Mouse (Mus musculus): ENCODE results near the gene Pltp. TPM values are rescaled to one million over a fixed set of nuclear protein-coding genes. Genes with fewer than 3 reads are reported as not detected.

Gene Pltp
- total and polyA plus RNA-seq, 3 experiments, result 0.85 to 5.5 (median 0.94) TPM

Other genes starting within 250 kb of the Pltp start
Only the 20 nearest of the 27 such genes appear.
- gene Wfdc11, start 183.6 kb downstream of the Pltp start, total RNA-seq (2012; rRNA removed), result not detected in 2 replicates
- not detected in 2 replicates for gene Wfdc11, start 183.6 kb downstream of the Pltp start, total RNA-seq (2014; rRNA removed)
- not detected in 2 replicates for gene Wfdc11, start 183.6 kb downstream of the Pltp start, polyA plus RNA-seq (2012; ENCODE audit: insufficient read length, low read depth)
- gene Wfdc13, start 172.6 kb downstream of the Pltp start, total RNA-seq (2012; rRNA removed), result not detected in 2 replicates
- gene Wfdc13, start 172.6 kb downstream of the Pltp start, total RNA-seq (2014; rRNA removed), result not detected in 2 replicates
- gene Wfdc13, start 172.6 kb downstream of the Pltp start, polyA plus RNA-seq (2012; ENCODE audit: insufficient read length, low read depth), result not detected in 2 replicates
- gene Spint4, start 159.2 kb downstream of the Pltp start, total RNA-seq (2012; rRNA removed), result not detected in 2 replicates
- not detected in 2 replicates for gene Spint4, start 159.2 kb downstream of the Pltp start, total RNA-seq (2014; rRNA removed)
- not detected in 2 replicates for gene Spint4, start 159.2 kb downstream of the Pltp start, polyA plus RNA-seq (2012; ENCODE audit: insufficient read length, low read depth)
- gene Spint5, start 142.4 kb downstream of the Pltp start, total RNA-seq (2012; rRNA removed), result 1.4 and 2.4 TPM in 2 replicates
- not detected in 2 replicates for gene Spint5, start 142.4 kb downstream of the Pltp start, total RNA-seq (2014; rRNA removed)
- gene Spint5, start 142.4 kb downstream of the Pltp start, polyA plus RNA-seq (2012; ENCODE audit: insufficient read length, low read depth), result not detected in 2 replicates
- gene Wfdc3, start 111.8 kb downstream of the Pltp start, total RNA-seq (2012; rRNA removed), result 0.08 and 0.21 TPM in 2 replicates
- gene Wfdc3, start 111.8 kb downstream of the Pltp start, total RNA-seq (2014; rRNA removed), result 0.14 TPM in 1 of 2 replicates, not detected in the other
- gene Wfdc3, start 111.8 kb downstream of the Pltp start, polyA plus RNA-seq (2012; ENCODE audit: insufficient read length, low read depth), result not detected in 2 replicates
- 14.0 and 15.2 TPM in 2 replicates for gene Dnttip1, start 111.7 kb downstream of the Pltp start, total RNA-seq (2012; rRNA removed)
- 17.1 and 17.6 TPM in 2 replicates for gene Dnttip1, start 111.7 kb downstream of the Pltp start, total RNA-seq (2014; rRNA removed)
- gene Dnttip1, start 111.7 kb downstream of the Pltp start, polyA plus RNA-seq (2012; ENCODE audit: insufficient read length, low read depth), result 29.7 and 35.0 TPM in 2 replicates
- gene Ube2c, start 87.8 kb downstream of the Pltp start, total RNA-seq (2012; rRNA removed), result 103 and 121 TPM in 2 replicates
- 104 and 126 TPM in 2 replicates for gene Ube2c, start 87.8 kb downstream of the Pltp start, total RNA-seq (2014; rRNA removed)
- gene Ube2c, start 87.8 kb downstream of the Pltp start, polyA plus RNA-seq (2012; ENCODE audit: insufficient read length, low read depth), result 156 and 226 TPM in 2 replicates
- gene Tnnc2, start 77.7 kb downstream of the Pltp start, total RNA-seq (2012; rRNA removed), result not detected in 2 replicates
- gene Tnnc2, start 77.7 kb downstream of the Pltp start, total RNA-seq (2014; rRNA removed), result not detected in 2 replicates
- not detected in 2 replicates for gene Tnnc2, start 77.7 kb downstream of the Pltp start, polyA plus RNA-seq (2012; ENCODE audit: insufficient read length, low read depth)
- gene Snx21, start 71.9 kb downstream of the Pltp start, total RNA-seq (2012; rRNA removed), result 2.3 and 3.3 TPM in 2 replicates
- 0.71 and 1.1 TPM in 2 replicates for gene Snx21, start 71.9 kb downstream of the Pltp start, total RNA-seq (2014; rRNA removed)
- 1.1 and 1.5 TPM in 2 replicates for gene Snx21, start 71.9 kb downstream of the Pltp start, polyA plus RNA-seq (2012; ENCODE audit: insufficient read length, low read depth)
- 22.0 and 26.8 TPM in 2 replicates for gene Acot8, start 52.8 kb downstream of the Pltp start, total RNA-seq (2012; rRNA removed)
- gene Acot8, start 52.8 kb downstream of the Pltp start, total RNA-seq (2014; rRNA removed), result 15.8 and 16.8 TPM in 2 replicates
- 10.5 and 11.9 TPM in 2 replicates for gene Acot8, start 52.8 kb downstream of the Pltp start, polyA plus RNA-seq (2012; ENCODE audit: insufficient read length, low read depth)
- 3.5 and 3.7 TPM in 2 replicates for gene Zswim3, start 52.6 kb downstream of the Pltp start, total RNA-seq (2012; rRNA removed)
- 1.6 and 2.3 TPM in 2 replicates for gene Zswim3, start 52.6 kb downstream of the Pltp start, total RNA-seq (2014; rRNA removed)
- gene Zswim3, start 52.6 kb downstream of the Pltp start, polyA plus RNA-seq (2012; ENCODE audit: insufficient read length, low read depth), result 2.1 and 2.5 TPM in 2 replicates
- gene Zswim1, start 35.0 kb downstream of the Pltp start, total RNA-seq (2012; rRNA removed), result 9.5 and 9.6 TPM in 2 replicates
- 5.3 and 5.8 TPM in 2 replicates for gene Zswim1, start 35.0 kb downstream of the Pltp start, total RNA-seq (2014; rRNA removed)
- gene Zswim1, start 35.0 kb downstream of the Pltp start, polyA plus RNA-seq (2012; ENCODE audit: insufficient read length, low read depth), result 10.4 and 13.8 TPM in 2 replicates
- gene Spata25, start 29.2 kb downstream of the Pltp start, total RNA-seq (2012; rRNA removed), result 0.34 TPM in 1 of 2 replicates, not detected in the other
- gene Spata25, start 29.2 kb downstream of the Pltp start, total RNA-seq (2014; rRNA removed), result not detected in 2 replicates
- gene Spata25, start 29.2 kb downstream of the Pltp start, polyA plus RNA-seq (2012; ENCODE audit: insufficient read length, low read depth), result not detected in 2 replicates
- gene Ctsa, start 24.8 kb downstream of the Pltp start, total RNA-seq (2012; rRNA removed), result 45.5 and 46.1 TPM in 2 replicates
- gene Ctsa, start 24.8 kb downstream of the Pltp start, total RNA-seq (2014; rRNA removed), result 17.5 and 19.9 TPM in 2 replicates
- gene Ctsa, start 24.8 kb downstream of the Pltp start, polyA plus RNA-seq (2012; ENCODE audit: insufficient read length, low read depth), result 22.7 and 27.0 TPM in 2 replicates
- gene Neurl2, start 24.3 kb downstream of the Pltp start, total RNA-seq (2012; rRNA removed), result 2.9 and 4.1 TPM in 2 replicates
- gene Neurl2, start 24.3 kb downstream of the Pltp start, total RNA-seq (2014; rRNA removed), result 1.6 and 2.1 TPM in 2 replicates
- gene Neurl2, start 24.3 kb downstream of the Pltp start, polyA plus RNA-seq (2012; ENCODE audit: insufficient read length, low read depth), result 1.7 and 1.8 TPM in 2 replicates
- 30.0 and 33.6 TPM in 2 replicates for gene Pcif1, start 21.6 kb upstream of the Pltp start, total RNA-seq (2012; rRNA removed)
- 18.2 and 20.0 TPM in 2 replicates for gene Pcif1, start 21.6 kb upstream of the Pltp start, total RNA-seq (2014; rRNA removed)
- gene Pcif1, start 21.6 kb upstream of the Pltp start, polyA plus RNA-seq (2012; ENCODE audit: insufficient read length, low read depth), result 49.1 and 59.1 TPM in 2 replicates
- gene Zfp335, start 54.0 kb upstream of the Pltp start, total RNA-seq (2012; rRNA removed), result 12.0 and 14.4 TPM in 2 replicates
- gene Zfp335, start 54.0 kb upstream of the Pltp start, total RNA-seq (2014; rRNA removed), result 5.0 and 5.2 TPM in 2 replicates
- gene Zfp335, start 54.0 kb upstream of the Pltp start, polyA plus RNA-seq (2012; ENCODE audit: insufficient read length, low read depth), result 13.1 and 16.5 TPM in 2 replicates
- not detected in 2 replicates for gene Mmp9, start 83.1 kb upstream of the Pltp start, total RNA-seq (2012; rRNA removed)
- gene Mmp9, start 83.1 kb upstream of the Pltp start, total RNA-seq (2014; rRNA removed), result not detected in 2 replicates
- gene Mmp9, start 83.1 kb upstream of the Pltp start, polyA plus RNA-seq (2012; ENCODE audit: insufficient read length, low read depth), result not detected in 2 replicates
- gene Slc12a5, start 103.1 kb upstream of the Pltp start, total RNA-seq (2012; rRNA removed), result 0.30 and 0.34 TPM in 2 replicates
- gene Slc12a5, start 103.1 kb upstream of the Pltp start, total RNA-seq (2014; rRNA removed), result 0.05 and 0.18 TPM in 2 replicates
- 0.71 and 0.83 TPM in 2 replicates for gene Slc12a5, start 103.1 kb upstream of the Pltp start, polyA plus RNA-seq (2012; ENCODE audit: insufficient read length, low read depth)
- gene Ncoa5, start 177.2 kb upstream of the Pltp start, total RNA-seq (2012; rRNA removed), result 20.1 and 26.5 TPM in 2 replicates
- 18.6 and 18.9 TPM in 2 replicates for gene Ncoa5, start 177.2 kb upstream of the Pltp start, total RNA-seq (2014; rRNA removed)
- gene Ncoa5, start 177.2 kb upstream of the Pltp start, polyA plus RNA-seq (2012; ENCODE audit: insufficient read length, low read depth), result 45.1 and 46.4 TPM in 2 replicates